Comparison of ENCODE assay signal across 13 mouse cellular contexts in the genomic region with DNA sequence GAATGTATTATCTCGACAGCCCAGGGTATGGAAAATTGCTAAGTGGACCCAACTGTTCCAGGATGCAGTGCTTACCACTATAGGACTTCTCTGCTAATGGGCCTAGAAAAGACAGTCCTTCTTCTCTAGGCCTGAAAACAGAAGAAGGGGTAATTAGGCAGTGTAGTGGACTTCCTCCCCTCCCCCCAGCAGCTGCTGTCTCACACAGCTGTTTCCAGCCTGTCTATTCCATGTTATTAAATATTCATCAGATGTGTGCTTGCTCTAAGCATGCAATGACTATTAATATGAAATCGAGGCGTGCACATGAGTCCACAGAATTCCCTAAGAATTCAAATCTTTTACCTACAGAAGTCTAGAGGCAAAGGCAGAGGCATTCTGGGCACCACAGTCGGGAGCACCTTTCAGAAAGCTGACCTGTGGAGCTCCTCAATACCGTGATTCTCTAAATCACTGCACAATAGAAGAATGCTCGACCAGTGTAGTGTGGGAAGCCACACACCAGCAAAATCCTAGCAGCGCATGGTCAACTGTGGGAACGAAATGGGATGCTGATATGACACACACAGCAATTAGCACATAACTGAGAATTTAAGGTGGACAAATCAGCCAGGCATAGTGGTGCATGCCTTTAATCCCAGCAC. TPM values are rescaled to one million over a fixed set of nuclear protein-coding genes. Genes with fewer than 3 reads are reported as not detected.
DNase-seq lines count a peak whose midpoint lies in the region; ATAC-seq and TF ChIP-seq lines count a peak whose summit lies in the region.
"Had no signal": no experiment of that assay in that cellular context is flagged by ENCODE, and none has a peak within 500 bp of the region (broad histone marks: within the 10 kb centered on the region; RNA-seq: fewer than 3 reads in every experiment).

No protein-coding gene starts in this region.

- no peaks in the 10 kb centered on the region for H3K4me1 ChIP-seq in heart, embryonic 12.5 days (replicated peaks)
- H3K4me1 ChIP-seq in lung, postnatal 0 days (ENCODE audit: insufficient read depth, low read depth, low read length), result no peaks in the 10 kb centered on the region
- H3K4me1 ChIP-seq in forebrain, embryonic 16.5 days (replicated peaks; ENCODE audit: control insufficient read depth, insufficient read depth, low read length), result peaks cover 18% of the 10 kb centered on the region
- H3K4me1 ChIP-seq: limb, embryonic 13.5 days; megakaryocyte, embryonic 14.5 days had no signal

- no peak overlapping the region for H3K4me3 ChIP-seq in heart, embryonic 12.5 days
- no peak overlapping the region for H3K4me3 ChIP-seq in lung, postnatal 0 days (ENCODE audit: low read depth, low read length)
- H3K4me3 ChIP-seq in forebrain, embryonic 16.5 days (replicated peaks; ENCODE audit: low read length), result no peak overlapping the region
- H3K4me3 ChIP-seq in myocyte, result no peak overlapping the region
- H3K4me3 ChIP-seq: limb, embryonic 13.5 days; megakaryocyte, embryonic 14.5 days had no signal

- H3K79me2 ChIP-seq in myocyte (ENCODE audit: control insufficient read depth, insufficient read depth), result peaks cover 5% of the 10 kb centered on the region

- no peak for TF ChIP-seq EP300 in lung, postnatal 0 days (IDR thresholded peaks at IDR 0.05)

- no peak for ATAC-seq in heart, embryonic 12.5 days (ENCODE audit: insufficient number of reproducible peaks, low FRiP score)
- ATAC-seq in lung, postnatal 0 days, result peak; percentile 69
- peak; percentile 81 for ATAC-seq in forebrain, embryonic 16.5 days

- WGBS in heart, embryonic 12.5 days, result 83% methylated on average over 8 of the region's 8 CpGs
- 86% methylated on average over 8 of the region's 8 CpGs for WGBS in lung, postnatal 0 days
- 59% methylated on average over 8 of the region's 8 CpGs for WGBS in forebrain, embryonic 16.5 days

- no peak for DNase-seq in heart, adult 18-20 months
- DNase-seq in lung, postnatal 0 days (ENCODE audit: low spot score), result peak; percentile 46
- DNase-seq in lung, postnatal 36 days, result no peak
- no peak for DNase-seq in urinary bladder, postnatal 36 days (ENCODE audit: low spot score in 2 of 2)
- no peak for DNase-seq in cerebellum, postnatal 14 days
- DNase-seq: gastrocnemius, postnatal 25 days; right cerebral cortex, adult 18-20 months had no signal

- peaks cover 90% of the 10 kb centered on the region for H3K36me3 ChIP-seq in heart, embryonic 12.5 days
- peaks cover 31% of the 10 kb centered on the region; the same call in 1 of the 2 replicates for H3K36me3 ChIP-seq in lung, postnatal 0 days (ENCODE audit: insufficient read depth, low read length)
- H3K36me3 ChIP-seq in forebrain, embryonic 16.5 days (ENCODE audit: control insufficient read depth, insufficient read depth), result peaks cover 43% of the 10 kb centered on the region
- peaks cover 32% of the 10 kb centered on the region for H3K36me3 ChIP-seq in myocyte (ENCODE audit: control insufficient read depth, insufficient read depth)

- 0 out of 2 replicates have a peak overlapping the region, but pooled peaks have one; percentile 10 for H3K27ac ChIP-seq in heart, embryonic 12.5 days (ENCODE audit: poor library complexity, severe bottlenecking)
- no peak overlapping the region for H3K27ac ChIP-seq in lung, postnatal 0 days (ENCODE audit: low read length)
- H3K27ac ChIP-seq in forebrain, embryonic 16.5 days (ENCODE audit: low read length), result peak overlapping the region; percentile 56
- H3K27ac ChIP-seq: kidney, postnatal 0 days; limb, embryonic 13.5 days had no signal

- no peak for TF ChIP-seq POLR2A in myocyte (IDR thresholded peaks at IDR 0.05; ENCODE audit: insufficient read length, low read depth)

- no peaks in the 10 kb centered on the region for H3K27me3 ChIP-seq in heart, embryonic 12.5 days (replicated peaks)
- H3K27me3 ChIP-seq in lung, postnatal 0 days (replicated peaks; ENCODE audit: insufficient read depth, low read length), result no peaks in the 10 kb centered on the region
- H3K27me3 ChIP-seq in forebrain, embryonic 16.5 days (replicated peaks; ENCODE audit: control insufficient read depth, insufficient read depth, low read length), result no peaks in the 10 kb centered on the region
- no peaks in the 10 kb centered on the region for H3K27me3 ChIP-seq in myocyte (ENCODE audit: control insufficient read depth, insufficient read depth, insufficient read length)
- H3K27me3 ChIP-seq: limb, embryonic 13.5 days; megakaryocyte, embryonic 14.5 days had no signal

- H3K9ac ChIP-seq in heart, embryonic 12.5 days, result no peak overlapping the region
- no peak overlapping the region for H3K9ac ChIP-seq in lung, postnatal 0 days (replicated peaks; ENCODE audit: low read depth)
- no peak overlapping the region for H3K9ac ChIP-seq in forebrain, embryonic 16.5 days (replicated peaks; ENCODE audit: low read depth, low read length)
- H3K9ac ChIP-seq: limb, embryonic 13.5 days had no signal

- no peaks in the 10 kb centered on the region for H3K9me3 ChIP-seq in heart, embryonic 12.5 days (replicated peaks)
- H3K9me3 ChIP-seq in lung, postnatal 0 days (ENCODE audit: low read length), result no peaks in the 10 kb centered on the region
- H3K9me3 ChIP-seq in forebrain, embryonic 16.5 days (ENCODE audit: control insufficient read depth, low read length), result no peaks in the 10 kb centered on the region
- H3K9me3 ChIP-seq: limb, embryonic 13.5 days; megakaryocyte, embryonic 14.5 days had no signal

- no peak for TF ChIP-seq CTCF in lung, postnatal 0 days (IDR thresholded peaks at IDR 0.05)

- H3ac ChIP-seq in myocyte (ENCODE audit: control insufficient read depth, insufficient read length), result no peak overlapping the region

- H3K4me2 ChIP-seq in heart, embryonic 12.5 days, result no peak overlapping the region
- H3K4me2 ChIP-seq in lung, postnatal 0 days (replicated peaks; ENCODE audit: low read depth, low read length), result no peak overlapping the region
- H3K4me2 ChIP-seq in forebrain, embryonic 16.5 days (ENCODE audit: low read length), result no peak overlapping the region
- H3K4me2 ChIP-seq in myocyte (ENCODE audit: low read depth), result no peak overlapping the region
- H3K4me2 ChIP-seq: limb, embryonic 13.5 days had no signal

TF ChIP-seq in myocyte, 11 proteins besides CTCF, POLR2A, EP300 and RAD21:
- peak; percentile 54 to 87 (median 84) for TF ChIP-seq MYOD1 (IDR thresholded peaks at IDR 0.05; ENCODE audit: control insufficient read depth in 1 of 3, insufficient read length in 2 of 3, low read depth in 2 of 3)
- no peak for TF ChIP-seq MAX (IDR thresholded peaks at IDR 0.05; ENCODE audit: low read depth)
- TF ChIP-seq MYOG (IDR thresholded peaks at IDR 0.05; ENCODE audit: control insufficient read depth in 1 of 3, insufficient read depth in 1 of 3, insufficient read length in 2 of 3, low read depth in 2 of 3), result peak in 2 of 3 experiments; percentile 72 to 83
- no peak for TF ChIP-seq USF1 (IDR thresholded peaks at IDR 0.05; ENCODE audit: low read depth)
- peak; percentile 65 for TF ChIP-seq TCF12 (IDR thresholded peaks at IDR 0.05; ENCODE audit: insufficient read depth, poor library complexity, severe bottlenecking)
- no peak for TF ChIP-seq REST (IDR thresholded peaks at IDR 0.05; ENCODE audit: insufficient read depth, insufficient read length)
- no peak for TF ChIP-seq E2F4 (IDR thresholded peaks at IDR 0.05; ENCODE audit: insufficient read depth)
TF ChIP-seq in myocyte: peak in this region for 3.

RNA-seq across cellular contexts. Expression of a gene that starts 13.0 kb away (rescaled TPM):
- polyA plus RNA-seq in heart, embryonic 12.5 days (2016; fragmentation: Nextera tagmentation; extraction: Ambion mirVana), result 5.8 and 7.7 TPM in 2 replicates
- 1 to 10 TPM; 4.1 to 4.5 TPM for total RNA-seq in heart, adult 18-20 months (2021)
- 5.3 and 5.5 TPM in 2 replicates for polyA plus RNA-seq in lung, postnatal 0 days (2015; fragmentation: Nextera tagmentation; extraction: Ambion mirVana)
- 16.1 and 25.0 TPM in 2 replicates for polyA plus RNA-seq in forebrain, embryonic 16.5 days (2015; fragmentation: Nextera tagmentation; extraction: Ambion mirVana)
- polyA plus RNA-seq in myocyte (2012; fragmentation: generic; extraction: Trizol), result 9.7 TPM

RNA-seq across cellular contexts. Expression of a gene that starts 32.5 kb away (rescaled TPM):
- polyA plus RNA-seq in heart, embryonic 12.5 days (2016; fragmentation: Nextera tagmentation; extraction: Ambion mirVana), result 106 and 108 TPM in 2 replicates
- 10 to 100 TPM; 34.3 to 38.7 TPM for total RNA-seq in heart, adult 18-20 months (2021)
- 42.9 and 48.9 TPM in 2 replicates for polyA plus RNA-seq in lung, postnatal 0 days (2015; fragmentation: Nextera tagmentation; extraction: Ambion mirVana)
- 160 and 179 TPM in 2 replicates for polyA plus RNA-seq in forebrain, embryonic 16.5 days (2015; fragmentation: Nextera tagmentation; extraction: Ambion mirVana)
- 40.4 TPM for polyA plus RNA-seq in myocyte (2012; fragmentation: generic; extraction: Trizol)

RNA-seq across cellular contexts. Expression of a gene that starts 37.0 kb away (rescaled TPM):
- 16.8 and 17.0 TPM in 2 replicates for polyA plus RNA-seq in heart, embryonic 12.5 days (2016; fragmentation: Nextera tagmentation; extraction: Ambion mirVana)
- 10 to 100 TPM; 68.5 to 75.2 TPM for total RNA-seq in heart, adult 18-20 months (2021)
- polyA plus RNA-seq in lung, postnatal 0 days (2015; fragmentation: Nextera tagmentation; extraction: Ambion mirVana), result 5.9 and 6.6 TPM in 2 replicates
- polyA plus RNA-seq in forebrain, embryonic 16.5 days (2015; fragmentation: Nextera tagmentation; extraction: Ambion mirVana), result 16.4 and 17.9 TPM in 2 replicates
- 32.2 TPM for polyA plus RNA-seq in myocyte (2012; fragmentation: generic; extraction: Trizol)
